Mouse (Mus musculus): ENCODE data around the gene Ccdc153.

Ccdc153 gene

GRCm38 (mm10) chr9:44207840-44208239 lies 32.6 kb upstream of the Ccdc153 start:
- H3K36me3 ChIP-seq (ENCODE audit: insufficient read depth, low read length), result no peaks in the 10 kb centered on the region
- H3K9me3 ChIP-seq (ENCODE audit: low read length), result no peaks in the 10 kb centered on the region
- no peaks in the 10 kb centered on the region for H3K27me3 ChIP-seq (ENCODE audit: insufficient read depth, low read length)
- no peak overlapping the region for H3K4me3 ChIP-seq (replicated peaks; ENCODE audit: low read length)
- TF ChIP-seq CTCF (conservative IDR thresholded peaks at IDR 0.05; ENCODE audit: low read length) (no peak), POU5F1 (IDR thresholded peaks at IDR 0.05; ENCODE audit: borderline replicate concordance, low read length) (no peak)
- 0 out of 2 replicates have a peak, but pooled peaks cover 4% of the 10 kb centered on the region for H3K4me1 ChIP-seq (replicated peaks; ENCODE audit: low read depth, low read length)

- Histone ChIP-seq H3K27me3 (ENCODE audit: insufficient read depth, low read length) (no peaks in the 10 kb centered on the region), H3K9me3 (ENCODE audit: low read length) (no peaks in the 10 kb centered on the region), H3K4me1 (replicated peaks; ENCODE audit: low read depth, low read length) (0 out of 2 replicates have a peak, but pooled peaks cover 6% of the 10 kb centered on the region), H3K36me3 (ENCODE audit: insufficient read depth, low read length) (no peaks in the 10 kb centered on the region), H3K4me3 (replicated peaks; ENCODE audit: low read length) (no peak overlapping the region)
- TF ChIP-seq NANOG (IDR thresholded peaks at IDR 0.05; ENCODE audit: borderline replicate concordance, low read length) (no peak), POU5F1 (IDR thresholded peaks at IDR 0.05; ENCODE audit: borderline replicate concordance, low read length) (no peak), CTCF (conservative IDR thresholded peaks at IDR 0.05; ENCODE audit: low read length) (no peak)
These were observed 31.1 kb upstream of the Ccdc153 start for GRCm38 (mm10) chr9:44209416-44209815.

GRCm38 (mm10) chr9:44212406-44212805 lies 28.1 kb upstream of the Ccdc153 start:
- TF ChIP-seq CTCF (conservative IDR thresholded peaks at IDR 0.05; ENCODE audit: low read length) (no peak), NANOG (IDR thresholded peaks at IDR 0.05; ENCODE audit: borderline replicate concordance, low read length) (no peak), POU5F1 (IDR thresholded peaks at IDR 0.05; ENCODE audit: borderline replicate concordance, low read length) (no peak)
- Histone ChIP-seq H3K27me3 (ENCODE audit: insufficient read depth, low read length) (no peaks in the 10 kb centered on the region), H3K4me1 (replicated peaks; ENCODE audit: low read depth, low read length) (0 out of 2 replicates have a peak, but pooled peaks cover 6% of the 10 kb centered on the region), H3K9me3 (ENCODE audit: low read length) (no peaks in the 10 kb centered on the region), H3K4me3 (replicated peaks; ENCODE audit: low read length) (no peak overlapping the region), H3K36me3 (ENCODE audit: insufficient read depth, low read length) (no peaks in the 10 kb centered on the region)

- Histone ChIP-seq H3K9me3 (ENCODE audit: low read length) (no peaks in the 10 kb centered on the region), H3K27me3 (ENCODE audit: insufficient read depth, low read length) (no peaks in the 10 kb centered on the region), H3K4me3 (replicated peaks; ENCODE audit: low read length) (no peak overlapping the region), H3K36me3 (ENCODE audit: insufficient read depth, low read length) (no peaks in the 10 kb centered on the region), H3K4me1 (replicated peaks; ENCODE audit: low read depth, low read length) (0 out of 2 replicates have a peak, but pooled peaks cover 6% of the 10 kb centered on the region)
- no peak for TF ChIP-seq NANOG (IDR thresholded peaks at IDR 0.05; ENCODE audit: borderline replicate concordance, low read length)
- no peak for TF ChIP-seq CTCF (conservative IDR thresholded peaks at IDR 0.05; ENCODE audit: low read length)
- TF ChIP-seq POU5F1 (IDR thresholded peaks at IDR 0.05; ENCODE audit: borderline replicate concordance, low read length), result no peak
These were observed 26.9 kb upstream of the Ccdc153 start for GRCm38 (mm10) chr9:44213538-44213937.

DNA sequence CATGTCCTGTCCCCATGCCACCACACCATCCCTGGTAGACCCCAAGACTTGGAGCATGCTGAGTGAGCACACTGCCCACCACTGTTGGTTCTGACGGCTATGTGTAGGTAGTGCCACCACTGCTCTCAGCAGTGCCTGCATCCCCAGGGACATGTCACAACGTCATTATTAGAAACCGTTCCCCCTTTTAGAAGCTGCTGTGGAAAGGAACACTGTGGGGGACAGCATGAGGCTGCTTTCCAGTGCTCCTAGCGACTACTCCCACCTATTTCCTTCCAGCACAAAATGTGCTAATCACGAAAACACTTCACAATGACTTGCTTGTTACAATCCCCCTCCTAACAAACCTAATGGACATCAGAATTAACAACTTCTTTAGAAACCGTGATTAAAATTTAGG lies 14.5 kb upstream of the Ccdc153 start:
- TF ChIP-seq NANOG (IDR thresholded peaks at IDR 0.05; ENCODE audit: borderline replicate concordance, low read length), result no peak
- no peak for TF ChIP-seq CTCF (conservative IDR thresholded peaks at IDR 0.05; ENCODE audit: low read length)
- no peak for TF ChIP-seq POU5F1 (IDR thresholded peaks at IDR 0.05; ENCODE audit: borderline replicate concordance, low read length)
- H3K27me3 ChIP-seq (ENCODE audit: insufficient read depth, low read length), result no peaks in the 10 kb centered on the region
- 0 out of 2 replicates have a peak, but pooled peaks cover 10% of the 10 kb centered on the region for H3K36me3 ChIP-seq (ENCODE audit: insufficient read depth, low read length)
- peaks cover 29% of the 10 kb centered on the region for H3K4me1 ChIP-seq (replicated peaks; ENCODE audit: low read depth, low read length)
- no peak overlapping the region for H3K4me3 ChIP-seq (replicated peaks; ENCODE audit: low read length)
- peaks cover 5% of the 10 kb centered on the region for H3K9me3 ChIP-seq (ENCODE audit: low read length)

DNA sequence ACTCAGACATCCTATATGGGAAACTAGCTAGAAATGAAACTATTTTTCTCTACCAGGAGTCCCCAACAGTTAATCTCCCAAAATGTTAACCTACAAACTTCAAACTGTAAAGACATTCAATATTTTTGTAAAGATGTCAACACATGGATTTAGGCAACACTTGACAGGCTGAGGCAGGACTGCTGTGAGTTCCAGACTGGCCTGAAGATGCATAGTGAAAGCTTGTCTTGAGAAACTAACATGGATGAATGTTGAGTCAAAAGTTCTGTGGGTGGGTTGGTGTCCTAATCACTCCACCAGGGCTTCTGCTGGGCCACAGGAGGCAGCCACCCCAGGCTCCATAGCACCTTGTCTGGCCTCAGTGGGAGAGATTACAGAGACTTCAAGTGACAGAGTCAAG lies 8.9 kb upstream of the Ccdc153 start:
- Histone ChIP-seq H3K4me1 (replicated peaks; ENCODE audit: low read depth, low read length) (peaks cover 25% of the 10 kb centered on the region), H3K4me3 (replicated peaks; ENCODE audit: low read length) (no peak overlapping the region)

DNA sequence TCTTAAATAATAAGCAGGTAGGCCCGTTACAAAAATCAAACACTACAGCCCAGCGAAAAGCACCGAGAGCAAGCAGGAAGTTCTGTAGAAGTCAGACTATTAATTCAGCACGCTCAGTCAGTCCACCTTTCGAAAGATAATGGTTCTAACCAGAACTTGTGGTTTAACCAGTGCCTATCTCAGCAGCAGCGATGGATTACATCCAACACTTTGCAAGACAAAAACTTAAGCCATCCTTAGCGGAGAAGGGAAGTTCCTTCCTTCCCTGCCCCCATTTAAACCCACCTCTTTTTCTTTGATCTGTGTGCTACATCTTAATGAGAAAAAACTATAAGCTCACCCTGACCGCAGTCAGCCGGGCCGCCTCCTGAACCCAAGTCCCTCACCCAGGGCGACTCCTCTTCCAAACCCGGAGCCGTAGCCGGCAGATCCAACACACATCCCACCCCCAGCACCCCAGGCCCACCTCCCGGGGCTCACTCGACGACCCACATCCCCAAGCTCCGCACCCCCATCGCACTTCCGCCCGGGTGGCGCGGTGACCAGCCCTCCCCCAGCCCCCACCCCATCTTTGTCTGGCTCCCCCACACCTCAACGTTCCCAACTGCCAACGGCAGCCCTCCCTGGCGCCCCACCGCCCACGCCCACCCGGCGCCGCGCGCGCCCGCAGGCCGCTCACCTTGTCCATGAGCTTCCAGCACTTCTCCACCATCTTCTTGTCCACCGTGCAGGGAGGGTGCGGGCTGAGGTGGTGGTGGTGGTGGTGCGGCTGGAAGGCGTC lies 7.3 kb upstream of the Ccdc153 start:
- no peaks in the 10 kb centered on the region for H3K27me3 ChIP-seq (ENCODE audit: insufficient read depth, low read length)
- no peak for TF ChIP-seq CTCF (conservative IDR thresholded peaks at IDR 0.05; ENCODE audit: low read length)
- no peak for TF ChIP-seq POU5F1 (IDR thresholded peaks at IDR 0.05; ENCODE audit: borderline replicate concordance, low read length)
- TF ChIP-seq NANOG (IDR thresholded peaks at IDR 0.05; ENCODE audit: borderline replicate concordance, low read length), result no peak
- peak overlapping the region; percentile 95 for H3K4me3 ChIP-seq (replicated peaks; ENCODE audit: low read length)
- peaks cover 25% of the 10 kb centered on the region for H3K4me1 ChIP-seq (replicated peaks; ENCODE audit: low read depth, low read length)
- 0 out of 2 replicates have a peak, but pooled peaks cover 7% of the 10 kb centered on the region for H3K36me3 ChIP-seq (ENCODE audit: insufficient read depth, low read length)
- H3K9me3 ChIP-seq (ENCODE audit: low read length), result no peaks in the 10 kb centered on the region

More for the DNA sequence above, 8.9 kb upstream of the Ccdc153 start:
- H3K27me3 ChIP-seq (ENCODE audit: insufficient read depth, low read length), result no peaks in the 10 kb centered on the region
- 0 out of 2 replicates have a peak, but pooled peaks cover 10% of the 10 kb centered on the region for H3K36me3 ChIP-seq (ENCODE audit: insufficient read depth, low read length)
- H3K9me3 ChIP-seq (ENCODE audit: low read length), result no peaks in the 10 kb centered on the region
- TF ChIP-seq CTCF (conservative IDR thresholded peaks at IDR 0.05; ENCODE audit: low read length) (no peak), POU5F1 (IDR thresholded peaks at IDR 0.05; ENCODE audit: borderline replicate concordance, low read length) (no peak), NANOG (IDR thresholded peaks at IDR 0.05; ENCODE audit: borderline replicate concordance, low read length) (no peak)

GRCm38 (mm10) chr9:44233802-44234478 lies 6.5 kb upstream of the Ccdc153 start, which contains the start of gene Cbl:
TSS of gene Cbl (minus strand) at chr9:44234049.
- Histone ChIP-seq H3K4me3 (replicated peaks; ENCODE audit: low read length) (peak within 1 kb of the TSS; percentile 95), H3K4me1 (replicated peaks; ENCODE audit: low read depth, low read length) (peaks cover 25% of the 10 kb centered on the region), H3K27me3 (ENCODE audit: insufficient read depth, low read length) (no peaks in the 10 kb centered on the region), H3K9me3 (ENCODE audit: low read length) (no peaks in the 10 kb centered on the region), H3K36me3 (ENCODE audit: insufficient read depth, low read length) (0 out of 2 replicates have a peak, but pooled peaks cover 1% of the 10 kb centered on the region)
- TF ChIP-seq CTCF (conservative IDR thresholded peaks at IDR 0.05; ENCODE audit: low read length) (peak; percentile 72), NANOG (IDR thresholded peaks at IDR 0.05; ENCODE audit: borderline replicate concordance, low read length) (no peak), POU5F1 (IDR thresholded peaks at IDR 0.05; ENCODE audit: borderline replicate concordance, low read length) (no peak)
